Mouse (Mus musculus): ENCODE measurements around the gene C1qtnf6. TPM values are rescaled to one million over a fixed set of nuclear protein-coding genes. Genes with fewer than 3 reads are reported as not detected.

Gene C1qtnf6
- total and polyA plus RNA-seq, 3 experiments = 5.7 to 28.1 (median 6.3) TPM

GRCm38 (mm10) chr15:78493401-78494010, 37.7 kb downstream of the C1qtnf6 start (continued):
- TF ChIP-seq E2F4 (IDR thresholded peaks at IDR 0.05; ENCODE audit: insufficient replicate concordance, low read depth, low read length) (no peak), UBTF (IDR thresholded peaks at IDR 0.05; ENCODE audit: low read depth, low read length) (no peak), USF2 (conservative IDR thresholded peaks at IDR 0.05; ENCODE audit: low read depth, low read length) (0 out of 2 replicates have a peak, but pooled peaks have one; percentile 16), ZC3H11A (IDR thresholded peaks at IDR 0.05; ENCODE audit: low read depth, low read length) (no peak), EP300 (IDR thresholded peaks at IDR 0.05; ENCODE audit: low read length) (peak; percentile 41; the same call in 1 of the 2 replicates), BHLHE40 (IDR thresholded peaks at IDR 0.05; ENCODE audit: low read depth, low read length) (peak; percentile 90)

DNA sequence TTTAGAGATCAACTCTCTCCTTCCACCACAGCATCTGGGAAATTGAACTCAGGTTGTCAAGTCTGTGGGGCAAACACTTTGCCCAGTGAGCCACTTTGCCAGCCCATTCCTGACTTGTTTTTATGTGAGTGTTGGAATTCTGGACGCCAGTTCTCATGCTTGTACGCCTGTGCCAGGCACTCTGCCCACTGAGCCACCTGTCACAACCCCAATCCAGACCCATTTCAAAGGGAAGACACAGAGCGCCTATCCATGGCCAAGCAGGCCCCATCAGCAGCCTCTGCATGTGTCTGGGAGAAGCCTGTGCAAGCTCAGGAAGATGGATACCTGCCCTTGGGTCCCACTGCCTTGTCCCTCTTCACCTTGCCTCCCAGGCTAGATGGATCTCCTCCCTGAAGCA, 39.9 kb downstream of the C1qtnf6 start:
- Histone ChIP-seq H3K79me2 (replicated peaks; ENCODE audit: control insufficient read depth, extremely low read depth, insufficient read depth, poor library complexity, severe bottlenecking) (no peaks in the 10 kb centered on the region), H3K9me3 (replicated peaks; ENCODE audit: low read length) (peaks cover 7% of the 10 kb centered on the region), H3K4me2 (ENCODE audit: insufficient read depth, low read depth, poor library complexity, severe bottlenecking) (no peak overlapping the region), H3K9ac (ENCODE audit: insufficient read depth, low read depth) (no peak overlapping the region), H3K27ac (ENCODE audit: insufficient read depth, low read depth) (no peak overlapping the region), H3K27me3 (replicated peaks) (no peaks in the 10 kb centered on the region), H3K4me1 (ENCODE audit: control insufficient read depth in 1 of 2, insufficient read depth in 2 of 2) (peaks cover 22 to 44% of the 10 kb centered on the region in 2 experiments), H3K36me3 (replicated peaks in 1 of 2; ENCODE audit: control insufficient read depth in 1 of 2, insufficient read depth in 1 of 2, low read length in 1 of 2) (peaks cover 48 to 63% of the 10 kb centered on the region in 2 experiments), H3K4me3 (replicated peaks in 1 of 3; ENCODE audit: low read depth in 2 of 3, low read length in 2 of 3, poor library complexity in 1 of 3) (no peak overlapping the region)
- in situ Hi-C loops (cut with MboI; ENCODE audit: low pct_ligation_motif_present, low pct_unique_long_range_greater_than_20kb, low sequenced_read_pairs) (no loop called here), dilution Hi-C loops (cut with MboI; ENCODE audit: extremely low pct_ligation_motif_present, extremely low pct_unique_long_range_greater_than_20kb, low sequenced_read_pairs) (no loop called here)
- TF ChIP-seq IRF4 (IDR thresholded peaks at IDR 0.05; ENCODE audit: low read depth, low read length) (no peak), HCFC1 (IDR thresholded peaks at IDR 0.05; ENCODE audit: low read depth, low read length) (no peak), KAT2A (IDR thresholded peaks at IDR 0.05; ENCODE audit: insufficient replicate concordance, low read length) (no peak), ZKSCAN1 (IDR thresholded peaks at IDR 0.05; ENCODE audit: borderline replicate concordance, low read depth, low read length) (no peak), EP300 (IDR thresholded peaks at IDR 0.05; ENCODE audit: low read length) (no peak), USF2 (conservative IDR thresholded peaks at IDR 0.05; ENCODE audit: low read depth, low read length) (no peak), UBTF (IDR thresholded peaks at IDR 0.05; ENCODE audit: low read depth, low read length) (no peak), JUN (IDR thresholded peaks at IDR 0.05; ENCODE audit: insufficient read depth, low read depth, low read length) (no peak), ZNF384 (IDR thresholded peaks at IDR 0.05; ENCODE audit: low read depth, low read length) (no peak), MYC (IDR thresholded peaks at IDR 0.05; ENCODE audit: low read depth, low read length) (no peak), MAX (IDR thresholded peaks at IDR 0.05; ENCODE audit: low read length) (no peak), SIN3A (IDR thresholded peaks at IDR 0.05; ENCODE audit: low read length) (no peak), ZMIZ1 (IDR thresholded peaks at IDR 0.05; ENCODE audit: low read depth, low read length) (no peak), POLR2AphosphoS2 (IDR thresholded peaks at IDR 0.05; ENCODE audit: low read depth, low read length) (no peak), SMC3 (IDR thresholded peaks at IDR 0.05; ENCODE audit: low read depth, low read length) (no peak), RAD21 (IDR thresholded peaks at IDR 0.05; ENCODE audit: low read depth, low read length) (no peak), ETS1 (conservative IDR thresholded peaks at IDR 0.05; ENCODE audit: low read depth, low read length) (no peak), PAX5 (IDR thresholded peaks at IDR 0.05; ENCODE audit: low read length) (no peak), MAFK (IDR thresholded peaks at IDR 0.05; ENCODE audit: insufficient replicate concordance, low read length) (no peak)
- DNase-seq (ENCODE audit: extremely low read depth) = no peak

Data from CH12.LX (cell line).